Mouse (Mus musculus) activated CD4-positive, CD25-positive, alpha-beta regulatory T cell, adult 9 weeks (primary cell): Measurements from ENCODE around the gene Rbpj. TPM values are rescaled to one million over a fixed set of nuclear protein-coding genes. Genes with fewer than 3 reads are reported as not detected.

Source experiments
- polyA plus RNA-seq: library from polyadenylated mRNA; unstranded; fragments of 100-300 nt; shearing (Covaris generic); gene quantifications from one replicate; pipeline ENCODE4 v1.2.1, GENCODE M21; 2017

The Rbpj gene
- 31.1 TPM for polyA plus RNA-seq

GRCm38 (mm10) chr5:53465883-53466282, at the start of gene Rbpj:
TSS of gene Rbpj (plus strand) at chr5:53466152.

Other genes starting within 250 kb of the Rbpj start
- 97.0 TPM for gene Smim20, start 199.1 kb upstream of the Rbpj start, polyA plus RNA-seq
- not detected for gene Cckar, start 241.6 kb downstream of the Rbpj start, polyA plus RNA-seq